Mouse (Mus musculus) lung, embryonic 15.5 days (tissue): ENCODE results near the gene Slc39a13. TPM values are rescaled to one million over a fixed set of nuclear protein-coding genes. Genes with fewer than 3 reads are reported as not detected.

Experiments used
- ATAC-seq: fragments of 200-750 bp; cut with Nextera tagmentation; 2 replicates; pipeline ENCODE4 v1.8.0; 2017; ENCODE audit warnings: moderate number of reproducible peaks, borderline replicate concordance; ENCODE audit not compliant: low FRiP score, low TSS enrichment; ENCODE audit errors: extremely low read depth
- H3K27ac ChIP-seq: fragments of 300-500 bp; sonication (generic); 2 replicates; pipeline ENCODE4 v1.5.1; 2015; ENCODE audit warnings: moderate library complexity, mild to moderate bottlenecking, inconsistent platforms
- H3K27me3 ChIP-seq: fragments of 300-500 bp; sonication (generic); 2 replicates; pipeline ENCODE4 v1.6.1; 2015; ENCODE audit warnings: inconsistent platforms
- H3K36me3 ChIP-seq: fragments of 300-500 bp; sonication (generic); 2 replicates; pipeline ENCODE4 v1.6.1; 2015; ENCODE audit warnings: inconsistent platforms
- H3K4me1 ChIP-seq: fragments of 300-500 bp; sonication (generic); 2 replicates; pipeline ENCODE4 v1.6.1; 2015; ENCODE audit warnings: inconsistent platforms
- H3K4me2 ChIP-seq: fragments of 300-500 bp; sonication (generic); 2 replicates; pipeline ENCODE4 v1.6.1; 2015; ENCODE audit warnings: inconsistent platforms, mild to moderate bottlenecking, moderate library complexity
- H3K4me3 ChIP-seq: fragments of 300-500 bp; sonication (generic); 2 replicates; pipeline ENCODE4 v1.5.1; 2015; ENCODE audit warnings: mild to moderate bottlenecking, inconsistent platforms
- H3K9ac ChIP-seq: fragments of 300-500 bp; sonication (generic); 2 replicates; pipeline ENCODE4 v1.6.1; 2015; ENCODE audit warnings: inconsistent platforms
- H3K9me3 ChIP-seq: fragments of 300-500 bp; sonication (generic); 2 replicates; pipeline ENCODE4 v1.6.1; 2016; ENCODE audit warnings: inconsistent platforms
- WGBS: fragments of 180-500 bp; shearing (Covaris S2); methylation state at CpG from one replicate; pipeline ENCODE4 v1.1.7; 2015; 5-methylcytosine and 5-hydroxymethylcytosine counted together
- polyA plus RNA-seq: library from polyadenylated mRNA; unstranded; fragments of >200 nt; fragmentation: Nextera tagmentation; extraction: Ambion mirVana; gene quantifications from 2 replicates; pipeline ENCODE4 v1.2.1, GENCODE M21; 2015

The Slc39a13 gene
- polyA plus RNA-seq, 1 experiment from 2014 or later = 40.2 TPM

- 82% methylated on average over 4 of the region's 4 CpGs for WGBS
- H3K27ac ChIP-seq = no peak overlapping the region
- H3K4me1 ChIP-seq = no peaks in the 10 kb centered on the region
Measured at GRCm38 (mm10) chr2:91015386-91015785, 54.8 kb downstream of the Slc39a13 start.

DNA sequence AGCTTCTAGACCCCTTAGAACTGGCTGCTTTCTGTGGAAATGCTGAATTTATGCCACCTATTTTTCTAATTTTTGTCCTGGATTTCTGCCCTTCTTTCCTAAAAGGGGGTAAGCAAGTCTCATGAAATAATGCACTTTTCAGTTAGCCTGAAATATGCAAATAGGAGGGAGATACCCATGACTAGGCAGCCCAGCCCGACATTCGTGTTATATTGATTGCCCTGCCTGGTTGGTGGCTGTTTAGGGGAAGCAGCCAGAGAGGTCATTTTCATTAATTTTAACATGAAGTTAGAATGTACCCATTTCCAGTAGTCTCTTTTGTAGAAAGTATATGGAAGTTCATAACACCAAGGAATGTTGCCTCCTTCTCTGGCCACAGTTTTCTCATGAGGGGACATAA is 56.3 kb downstream of the Slc39a13 start:
- H3K36me3 ChIP-seq = peaks cover 76% of the 10 kb centered on the region
- no peaks in the 10 kb centered on the region for H3K4me1 ChIP-seq
- H3K9me3 ChIP-seq = no peaks in the 10 kb centered on the region
- no peak overlapping the region for H3K9ac ChIP-seq
- no peak overlapping the region for H3K27ac ChIP-seq
- H3K27me3 ChIP-seq = no peaks in the 10 kb centered on the region
- 83% methylated on average over 2 of the region's 2 CpGs for WGBS
- ATAC-seq = no peak
- no peak overlapping the region for H3K4me3 ChIP-seq
- H3K4me2 ChIP-seq = no peak overlapping the region

More at GRCm38 (mm10) chr2:91015386-91015785, 54.8 kb downstream of the Slc39a13 start:
- no peak for ATAC-seq
- no peak overlapping the region for H3K4me2 ChIP-seq
- no peak overlapping the region for H3K9ac ChIP-seq
- H3K9me3 ChIP-seq = no peaks in the 10 kb centered on the region
- H3K4me3 ChIP-seq = no peak overlapping the region
- H3K36me3 ChIP-seq = peaks cover 69% of the 10 kb centered on the region
- H3K27me3 ChIP-seq = no peaks in the 10 kb centered on the region

Other genes with a start within 250 kb of the Slc39a13 start
- gene Mtch2, start 223.3 kb downstream of the Slc39a13 start, polyA plus RNA-seq = 208 and 209 TPM in 2 replicates
- 4.0 TPM in 2 replicates for gene C1qtnf4, start 184.6 kb downstream of the Slc39a13 start, polyA plus RNA-seq
- gene Kbtbd4, start 165.7 kb downstream of the Slc39a13 start, polyA plus RNA-seq = 36.8 and 37.8 TPM in 2 replicates
- gene Ndufs3, start 165.6 kb downstream of the Slc39a13 start, polyA plus RNA-seq = 199 and 207 TPM in 2 replicates
- 80.7 and 81.8 TPM in 2 replicates for gene Celf1, start 130.0 kb downstream of the Slc39a13 start, polyA plus RNA-seq
- 0.91 and 1.9 TPM in 2 replicates for gene Rapsn, start 34.8 kb downstream of the Slc39a13 start, polyA plus RNA-seq
- gene Psmc3, start 16.4 kb downstream of the Slc39a13 start, polyA plus RNA-seq = 254 and 278 TPM in 2 replicates
- gene Spi1, start 12.0 kb upstream of the Slc39a13 start, polyA plus RNA-seq = 6.9 and 8.7 TPM in 2 replicates
- gene Mybpc3, start 47.7 kb upstream of the Slc39a13 start, polyA plus RNA-seq = 18.8 and 22.3 TPM in 2 replicates
- gene Madd, start 113.4 kb upstream of the Slc39a13 start, polyA plus RNA-seq = 9.4 and 10.9 TPM in 2 replicates
- 20.9 and 22.8 TPM in 2 replicates for gene Nr1h3, start 132.4 kb upstream of the Slc39a13 start, polyA plus RNA-seq
- 27.6 and 30.6 TPM in 2 replicates for gene Acp2, start 132.5 kb upstream of the Slc39a13 start, polyA plus RNA-seq
- gene Ddb2, start 166.6 kb upstream of the Slc39a13 start, polyA plus RNA-seq = 19.7 and 20.4 TPM in 2 replicates
- gene Pacsin3, start 185.5 kb upstream of the Slc39a13 start, polyA plus RNA-seq = 51.7 and 54.2 TPM in 2 replicates
- 89.5 and 93.0 TPM in 2 replicates for gene Arfgap2, start 194.6 kb upstream of the Slc39a13 start, polyA plus RNA-seq